Mouse (Mus musculus) layer of hippocampus, adult 11-12 months (tissue): ENCODE data around the gene Fam189a1.

Experiments
- DNase-seq: peaks from one replicate; pipeline ENCODE4 v3.0.0; 2022; ENCODE audit warnings: low spot score

Gene Fam189a1

DNA sequence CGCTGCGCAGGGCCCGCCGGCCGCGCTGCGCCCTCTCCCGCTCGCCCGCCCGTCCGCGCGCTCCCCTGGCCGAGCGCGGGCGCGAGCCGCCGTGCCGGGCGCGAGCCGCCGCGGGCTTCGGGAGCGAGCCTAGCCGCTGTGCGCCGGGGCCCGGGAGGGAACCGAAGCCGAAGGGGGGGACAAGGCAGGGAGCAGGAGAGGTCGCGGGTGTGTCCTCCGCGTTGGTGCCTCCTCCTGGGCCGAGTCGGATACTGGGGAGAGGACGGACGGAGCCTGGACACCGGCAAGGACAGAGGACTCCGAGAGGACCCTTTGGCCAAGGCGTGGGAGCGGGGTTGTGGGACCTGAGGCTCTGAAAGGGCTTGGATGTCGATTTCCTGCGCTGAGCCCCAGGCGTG is at the start of gene Fam189a1:
Gene Fam189a1 (minus strand): TSS at position 57 of the 398 bp plus-strand sequence.
- DNase-seq = peak; percentile 26

DNA sequence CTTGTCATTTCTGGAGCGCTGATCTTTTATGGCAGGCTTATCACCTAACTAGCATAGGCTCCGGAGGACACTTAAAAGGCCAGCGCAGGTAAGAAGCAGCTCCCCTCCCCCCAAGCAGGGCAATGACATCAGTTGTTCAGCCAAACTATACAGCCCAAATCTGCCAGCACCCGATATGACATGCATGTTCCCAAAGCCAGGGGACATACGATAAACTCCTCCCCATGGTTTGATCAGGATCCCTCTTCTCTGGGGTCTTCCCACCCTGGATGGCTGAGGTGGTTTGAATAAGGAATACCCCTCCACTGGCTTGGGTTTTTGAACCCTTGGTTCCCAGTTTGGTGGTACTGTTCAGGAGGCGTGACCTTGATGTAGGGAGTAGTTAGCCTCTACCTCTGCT is 49.7 kb upstream of the Fam189a1 start:
- DNase-seq = no peak

DNA sequence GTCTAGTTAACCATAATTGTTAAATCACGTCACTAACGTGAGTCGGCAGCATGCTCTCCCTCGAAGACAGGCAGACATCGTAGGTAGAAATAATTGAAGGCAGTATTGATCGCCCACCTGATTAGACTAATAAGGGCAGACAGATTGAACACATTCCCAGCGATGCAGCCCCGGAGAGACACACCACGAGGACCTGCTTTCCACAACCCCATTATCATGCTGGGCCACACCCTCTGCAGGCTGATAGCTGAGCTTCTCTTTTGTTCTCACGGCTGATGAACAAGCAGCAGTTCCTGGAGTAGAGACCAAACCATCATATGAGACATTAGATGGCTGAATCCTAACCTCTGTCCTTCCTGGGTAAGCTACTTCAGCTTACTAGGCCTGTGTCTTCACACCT is 46.3 kb upstream of the Fam189a1 start:
- DNase-seq = no peak

DNA sequence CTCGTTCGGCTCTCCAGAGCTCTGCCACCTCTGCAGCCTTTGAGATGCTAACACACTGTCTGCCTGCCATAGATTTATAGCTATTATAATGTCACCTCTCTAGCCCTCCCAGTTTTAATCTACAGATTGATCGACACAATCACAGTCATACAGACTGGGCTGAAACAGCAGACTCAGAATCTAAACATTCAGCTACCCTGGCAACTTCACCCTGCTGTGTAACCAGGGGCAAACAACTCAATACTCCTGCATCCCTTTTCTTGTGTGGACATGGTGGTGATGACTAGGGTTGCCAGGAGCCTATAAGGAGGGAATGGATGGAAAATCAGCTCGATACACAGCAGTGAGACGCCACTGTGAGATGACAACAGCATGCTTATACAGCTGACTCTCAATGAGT is 24.3 kb upstream of the Fam189a1 start:
- no peak for DNase-seq

DNA sequence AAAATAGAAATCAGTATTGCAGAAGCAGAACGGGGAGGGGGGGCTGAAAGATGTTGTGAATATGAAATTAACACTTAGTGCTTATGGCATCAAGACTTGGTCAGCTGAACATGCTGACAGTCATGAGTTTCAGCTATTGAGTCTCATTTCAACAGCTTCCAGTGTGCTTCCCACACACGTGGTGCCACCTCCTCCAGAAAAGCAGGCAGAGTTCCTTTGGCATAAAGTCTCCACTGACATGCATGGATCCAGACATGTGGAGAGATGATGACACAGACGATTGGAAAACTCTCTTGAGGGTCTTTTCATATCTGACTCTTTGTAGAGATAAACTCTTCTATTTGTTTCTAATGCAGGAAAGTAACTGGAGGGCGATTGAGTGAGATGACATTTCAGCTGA is 14.4 kb upstream of the Fam189a1 start:
- DNase-seq = no peak

DNA sequence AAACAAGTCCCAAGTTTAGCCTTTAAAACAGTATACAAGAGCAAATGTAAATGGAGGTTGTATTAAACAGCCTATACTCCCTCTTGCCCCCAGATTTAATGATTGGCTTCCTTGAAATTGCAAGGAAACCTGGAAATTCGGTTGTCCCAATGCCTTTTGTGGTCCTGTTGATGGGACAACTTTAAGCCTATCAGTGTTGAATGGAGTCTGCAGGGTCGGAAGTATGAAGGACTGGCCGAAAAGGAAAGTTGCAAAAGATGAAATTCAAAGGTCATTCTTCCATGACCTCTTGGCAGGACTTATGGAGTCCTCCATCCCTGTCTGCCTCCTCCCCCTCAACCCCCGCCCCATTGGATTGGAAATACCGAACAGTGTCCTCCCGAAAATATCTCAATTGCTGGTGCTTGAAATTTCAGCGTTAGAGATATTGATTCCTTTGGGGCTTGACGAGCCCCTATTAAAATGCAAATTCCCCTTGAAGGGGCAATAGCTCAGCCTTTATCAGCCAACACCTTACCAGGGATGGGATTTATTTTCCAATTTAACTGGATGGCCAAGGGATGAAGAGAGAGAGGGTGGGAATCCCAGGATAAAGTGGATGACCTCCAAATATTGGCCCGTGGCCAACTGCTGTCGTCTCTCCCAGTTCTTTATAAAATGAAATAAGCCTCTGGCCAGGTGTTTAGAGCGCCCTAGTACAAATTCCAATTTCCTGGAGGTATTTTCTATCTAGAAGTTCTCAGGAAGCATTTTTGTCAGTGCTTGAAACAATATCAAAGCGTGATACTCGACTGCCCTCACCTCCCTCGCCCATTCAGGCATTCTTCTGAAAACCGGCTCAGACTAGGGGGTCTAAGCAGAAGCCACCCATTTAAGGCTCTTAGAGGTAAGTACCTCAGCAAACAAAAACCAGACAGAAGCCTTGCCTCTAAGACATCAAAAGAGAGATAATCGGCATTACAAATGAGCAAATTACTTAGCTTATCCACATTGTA is 958 bp upstream of the Fam189a1 start:
- DNase-seq = no peak

DNA sequence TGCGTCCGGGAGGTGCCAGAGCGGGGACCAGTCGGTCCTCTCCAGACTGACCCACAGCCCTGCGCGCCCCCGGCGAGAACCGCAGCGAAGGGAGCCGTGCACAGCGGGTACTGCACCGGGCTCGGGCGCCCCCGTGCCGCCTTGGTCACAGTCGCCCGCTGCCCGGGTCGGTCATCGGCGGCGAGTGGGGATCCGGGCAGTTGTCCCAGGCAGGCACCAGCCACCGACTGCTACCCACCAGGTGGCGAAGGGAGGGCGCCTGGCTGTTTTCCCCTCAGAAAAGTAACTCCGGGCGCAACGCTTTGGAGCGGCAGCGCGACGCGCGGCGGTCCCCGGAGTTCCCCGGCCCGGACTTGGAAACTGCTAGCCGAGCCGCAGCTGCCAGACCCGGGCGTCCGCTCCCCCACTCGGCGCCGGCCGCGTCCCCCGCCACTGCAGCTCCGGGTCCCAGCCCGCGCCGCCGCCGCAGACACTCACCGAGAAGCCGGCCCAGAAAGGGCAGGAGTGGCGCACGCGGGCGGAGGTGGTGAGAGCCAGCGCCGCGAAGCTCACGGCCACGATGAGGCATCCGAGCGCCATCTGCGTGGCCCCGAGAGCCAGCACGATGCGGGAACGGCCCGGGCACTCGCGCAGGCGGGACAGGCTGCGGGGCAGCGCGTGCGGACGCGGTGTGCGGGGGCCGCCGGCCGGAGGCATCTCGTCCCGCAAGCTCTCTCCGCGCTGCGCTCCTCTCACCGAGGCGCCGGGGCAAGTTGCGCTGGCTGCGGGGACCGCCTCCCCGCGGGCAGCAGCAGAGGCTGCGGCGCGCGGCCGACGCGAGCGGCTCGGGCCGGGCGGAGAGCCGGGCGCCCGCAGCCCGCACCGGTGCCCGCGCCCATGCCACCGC is 499 bp downstream of the Fam189a1 start:
- DNase-seq = peak; percentile 43

DNA sequence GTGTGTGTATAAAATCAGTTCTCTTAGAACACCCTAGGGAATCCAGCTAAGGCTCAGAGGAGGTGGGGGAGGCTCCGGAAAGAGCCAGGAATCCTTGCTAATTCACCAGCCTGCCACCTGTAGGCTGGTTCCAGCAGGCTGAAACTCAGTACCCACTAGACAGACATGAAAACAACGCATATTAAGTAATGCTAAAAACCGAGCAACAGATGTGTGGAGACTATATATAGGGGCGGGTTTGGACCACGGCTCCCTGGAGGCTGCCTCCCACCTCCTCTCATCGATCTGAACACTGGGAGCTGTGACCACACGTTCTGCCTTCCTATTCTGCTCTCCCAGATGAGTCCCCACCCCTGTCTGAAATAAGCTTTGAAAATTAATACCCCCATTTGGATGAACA is 1.8 kb downstream of the Fam189a1 start:
- peak; percentile 38 for DNase-seq

DNA sequence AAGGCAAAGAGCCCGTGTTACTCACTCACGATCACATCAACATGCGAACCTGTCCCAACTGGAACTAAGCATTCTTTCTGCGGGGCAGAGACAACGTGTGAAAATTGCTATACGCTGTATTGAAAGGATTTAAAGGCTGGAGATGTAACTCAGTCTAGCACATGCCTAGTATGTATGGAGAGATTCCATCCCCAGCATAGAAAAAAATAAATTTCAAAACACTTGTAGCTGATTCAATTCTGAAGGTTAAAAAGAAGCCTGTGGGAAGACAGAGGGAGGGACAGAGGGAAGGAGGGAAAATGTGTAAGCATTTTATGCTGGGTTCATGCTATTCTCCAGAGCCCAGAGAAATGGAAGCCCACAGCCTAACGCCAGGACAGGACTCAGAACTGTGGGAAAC is 2.5 kb downstream of the Fam189a1 start:
- DNase-seq = no peak

DNA sequence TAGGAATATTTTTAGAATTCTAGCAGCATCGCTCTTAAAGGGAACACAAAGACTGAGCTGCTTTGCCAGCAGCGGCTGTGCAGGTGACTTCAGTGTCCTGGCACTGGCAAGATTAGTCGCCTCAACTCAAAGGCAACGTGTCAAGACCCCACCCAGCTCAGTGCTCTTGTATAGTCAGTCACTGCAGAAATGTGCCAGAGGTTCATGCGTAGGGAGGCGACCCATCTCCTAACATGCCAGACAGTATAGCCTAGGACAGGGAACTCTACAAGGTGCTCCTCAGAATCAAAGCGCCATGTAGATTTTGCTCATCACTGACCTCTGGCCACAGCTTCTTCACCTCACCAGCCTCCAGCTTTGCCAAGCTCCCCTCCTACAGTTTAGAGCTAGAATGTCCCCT is 4.8 kb downstream of the Fam189a1 start:
- no peak for DNase-seq

DNA sequence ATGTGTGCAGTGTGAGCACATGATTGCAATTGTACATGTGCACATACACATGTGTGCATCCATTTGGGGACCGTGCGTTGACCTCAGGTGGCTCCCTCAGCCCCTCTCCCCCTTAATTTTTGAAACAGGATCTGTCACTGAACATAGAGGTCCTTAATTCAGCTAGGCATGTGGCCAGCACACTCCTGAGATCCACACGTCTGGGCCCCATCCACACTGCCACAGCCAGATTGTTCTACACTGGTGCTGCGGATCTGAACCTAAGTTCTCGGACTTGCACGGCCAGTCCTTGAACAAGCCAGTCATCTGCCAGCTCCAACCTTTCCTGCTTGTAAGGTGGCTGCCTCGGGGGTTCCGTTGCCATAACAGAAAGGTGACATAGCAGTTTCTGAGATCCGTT is 7.3 kb downstream of the Fam189a1 start:
- DNase-seq = no peak

DNA sequence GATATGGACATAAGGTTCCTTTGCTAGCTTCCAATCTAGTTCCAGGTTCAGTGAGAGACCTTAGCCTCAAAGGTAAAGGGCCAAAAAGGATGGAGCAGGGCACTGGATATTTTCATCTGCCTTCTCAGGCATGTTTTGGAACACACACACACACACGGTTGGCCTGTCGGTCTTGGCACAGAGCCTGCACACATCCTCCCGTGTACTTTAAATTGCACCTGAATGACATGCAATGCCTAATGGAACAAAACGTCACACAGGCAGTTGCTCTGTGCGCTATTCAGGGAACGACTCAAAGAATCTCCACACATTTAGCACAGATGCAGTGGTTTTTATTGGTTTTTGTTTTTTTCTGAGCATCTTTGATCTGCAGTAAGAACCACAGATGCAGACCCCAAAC is 11.5 kb downstream of the Fam189a1 start:
- no peak for DNase-seq

DNA sequence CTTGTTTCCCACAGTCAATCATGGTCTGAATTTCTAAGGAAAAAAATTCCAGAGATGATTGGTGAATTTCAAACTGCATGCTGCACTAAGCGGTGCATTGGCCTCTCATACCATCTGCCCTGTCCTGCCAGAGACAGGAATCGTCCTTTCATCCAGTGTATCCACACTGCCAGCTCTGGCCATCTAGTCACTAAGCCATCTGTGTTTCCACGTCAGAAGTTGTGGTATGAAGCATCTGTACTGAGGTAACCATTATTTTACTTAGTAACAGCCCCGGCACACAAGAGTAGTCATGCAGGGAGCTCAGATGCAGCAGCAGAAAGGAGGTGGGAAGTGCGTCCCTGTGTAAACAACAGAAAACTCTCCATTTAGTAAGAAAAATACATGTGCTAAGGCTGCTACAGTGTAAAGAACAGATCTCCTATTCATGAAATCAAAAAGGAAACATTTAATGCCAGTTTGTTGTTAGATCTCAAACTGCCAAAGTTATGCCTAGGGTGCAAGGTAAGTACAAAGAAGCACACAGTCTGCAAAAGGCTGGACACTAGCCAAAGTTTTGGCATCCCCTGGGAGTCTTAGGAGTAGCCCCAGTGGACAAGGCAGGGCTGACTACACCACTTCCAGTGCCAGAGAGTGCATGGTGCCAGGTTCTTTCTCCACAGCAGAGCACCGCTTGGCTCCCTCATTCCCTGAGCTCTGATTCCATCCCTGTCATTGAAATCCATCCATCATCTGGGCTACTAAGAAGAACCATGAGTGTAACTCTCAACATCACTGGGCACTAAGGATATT is 14.3 kb downstream of the Fam189a1 start:
- no peak for DNase-seq

DNA sequence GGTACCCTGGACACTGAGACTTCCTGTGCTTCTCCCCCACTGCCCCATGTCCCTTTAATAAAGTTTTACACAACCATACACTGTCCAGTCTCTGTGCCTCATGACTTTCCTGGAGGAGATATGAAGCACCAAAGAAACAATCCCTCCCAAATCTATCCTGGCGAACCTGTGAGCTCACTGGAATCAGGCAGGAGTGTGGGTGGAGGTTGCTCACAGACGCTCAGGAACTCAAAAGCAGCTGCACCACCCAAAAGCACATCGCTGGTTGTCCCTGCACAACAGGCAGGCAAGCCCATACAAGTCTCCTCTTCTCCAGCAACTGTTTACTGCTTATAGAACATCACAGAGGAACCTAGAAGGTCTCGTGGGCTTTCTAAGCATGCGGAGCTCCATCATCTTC is 15.5 kb downstream of the Fam189a1 start:
- DNase-seq = no peak

DNA sequence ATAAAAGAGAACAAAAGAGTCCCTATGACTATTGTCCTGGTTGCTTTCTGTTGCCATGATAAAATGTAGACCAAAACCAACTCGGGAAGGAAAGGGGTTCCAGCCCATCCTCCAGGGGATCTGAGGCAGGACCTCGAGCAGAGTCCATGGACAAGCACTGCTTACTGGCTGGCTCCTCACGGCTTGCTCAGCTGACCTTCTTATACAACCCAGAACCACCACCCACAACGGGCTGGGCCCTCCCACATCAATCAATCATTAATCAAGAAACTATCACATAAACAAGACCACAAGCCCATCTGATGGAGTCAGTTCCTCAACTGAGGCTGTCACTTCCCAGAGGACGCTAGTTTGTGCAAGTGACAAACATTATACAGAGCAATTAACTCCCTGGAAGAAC is 16.3 kb downstream of the Fam189a1 start:
- DNase-seq = no peak

DNA sequence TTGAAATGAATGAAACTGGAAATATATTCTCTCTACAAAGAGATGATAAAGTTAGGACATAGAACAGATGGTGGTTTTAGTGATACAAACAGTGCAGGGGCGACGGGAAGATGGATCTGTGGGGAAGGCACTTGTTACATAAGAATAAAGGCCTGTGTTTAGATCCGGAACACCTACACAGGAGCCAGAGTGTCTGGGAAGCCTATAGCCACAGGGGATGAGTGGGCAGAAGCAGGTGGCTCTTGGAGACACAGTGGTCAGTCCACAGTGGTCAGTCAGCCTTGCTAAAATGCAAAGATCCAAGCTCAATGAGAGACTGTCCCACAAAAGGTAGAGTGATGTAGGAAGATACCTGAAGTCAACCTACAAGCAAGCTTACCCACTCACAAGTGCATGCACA is 32.6 kb downstream of the Fam189a1 start:
- no peak for DNase-seq

DNA sequence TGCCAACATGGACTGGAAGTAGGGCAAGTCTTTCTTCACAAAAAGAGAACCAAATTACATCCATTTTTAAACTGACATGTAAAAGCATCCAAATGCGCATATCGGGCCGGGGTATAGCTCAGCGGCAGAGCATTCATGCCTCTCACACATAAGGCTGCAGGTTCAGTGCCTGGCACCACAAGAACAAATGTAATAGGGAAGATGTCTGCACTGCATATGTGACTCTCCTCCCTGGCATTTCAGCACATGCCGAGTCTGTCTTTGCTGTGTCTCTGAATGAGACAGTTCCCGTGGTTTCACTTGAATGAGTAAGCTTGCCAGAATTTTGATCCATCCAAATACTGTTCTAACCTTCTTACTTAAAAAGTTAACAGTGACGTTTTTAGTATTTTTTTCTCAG is 39.5 kb downstream of the Fam189a1 start:
- no peak for DNase-seq

DNA sequence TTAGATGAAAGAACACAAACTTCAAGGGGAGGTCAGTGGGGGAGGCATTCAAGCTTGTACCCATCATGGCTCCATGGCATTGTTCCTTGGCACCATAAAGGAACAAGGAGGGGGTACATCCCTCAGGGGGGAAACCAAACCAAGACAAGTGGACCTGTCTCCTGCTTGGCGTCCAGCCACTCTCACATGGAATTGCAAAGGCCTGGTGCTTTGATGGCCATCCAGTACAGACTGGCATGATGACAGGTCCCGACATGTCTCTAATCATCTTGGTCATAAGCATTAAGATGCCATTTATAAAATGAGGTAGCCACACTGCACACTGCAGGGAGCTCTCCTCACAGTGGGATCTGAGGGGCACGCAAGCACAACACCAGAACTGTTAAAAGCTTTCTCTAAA is 41.0 kb downstream of the Fam189a1 start:
- DNase-seq = no peak

DNA sequence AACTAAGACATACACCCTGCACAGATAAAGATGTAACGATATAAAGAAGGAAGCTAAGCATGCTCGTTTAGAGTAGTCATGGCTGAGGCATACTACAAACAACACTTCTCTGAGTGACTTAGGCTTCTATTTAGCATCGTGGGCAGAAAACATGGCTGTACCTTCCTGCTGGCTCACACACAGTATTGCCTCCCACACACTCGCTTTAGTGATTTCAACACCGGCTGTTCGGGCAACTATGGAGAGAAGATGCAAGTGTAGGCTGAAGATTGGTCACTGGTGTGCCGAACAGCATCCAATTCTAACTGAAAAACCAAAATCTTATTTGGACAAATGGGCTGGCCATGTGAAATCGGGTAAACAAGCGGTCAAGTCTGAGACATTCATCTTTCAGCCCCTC is 44.7 kb downstream of the Fam189a1 start:
- DNase-seq = peak; percentile 79

DNA sequence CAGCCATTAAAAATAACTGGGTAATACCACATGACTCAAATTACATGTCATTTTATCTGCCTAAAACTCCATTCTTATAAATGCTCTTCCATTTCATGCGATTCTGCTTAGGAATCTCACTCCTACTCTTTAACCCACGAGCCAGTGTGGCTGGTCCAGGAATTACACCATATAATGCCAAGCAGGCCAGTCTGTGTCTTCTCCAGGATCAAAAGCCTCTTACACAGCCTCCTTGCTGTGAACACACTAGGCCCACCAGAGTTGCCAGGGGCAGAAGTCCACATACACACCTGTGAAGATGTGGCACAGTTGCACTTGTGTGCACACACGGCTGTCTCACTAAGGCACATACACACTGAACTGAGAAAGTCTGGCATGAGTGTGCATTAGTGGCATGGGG is 50.8 kb downstream of the Fam189a1 start:
- no peak for DNase-seq

DNA sequence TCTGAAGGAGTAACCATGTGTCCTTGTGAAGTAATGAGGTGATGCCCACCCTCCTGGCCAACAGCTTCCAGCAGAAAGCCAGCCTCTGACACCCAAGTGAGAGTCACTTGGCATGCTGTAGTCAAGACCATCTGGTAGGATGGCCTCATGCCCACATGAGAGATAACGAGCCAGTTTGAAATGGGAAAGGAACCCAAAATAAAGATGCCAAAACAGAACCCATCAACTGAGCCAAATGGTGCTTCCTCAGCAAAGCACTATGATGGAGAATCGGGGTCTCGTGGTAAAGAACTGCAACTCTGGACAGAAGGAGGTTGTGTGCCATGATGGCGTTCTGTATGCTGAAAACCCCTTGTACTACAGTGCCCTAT is 51.3 kb downstream of the Fam189a1 start:
- DNase-seq = peak; percentile 68
